Mouse (Mus musculus): Measurements from ENCODE around the gene Rabggta. TPM values are rescaled to one million over a fixed set of nuclear protein-coding genes. Genes with fewer than 3 reads are reported as not detected.

Gene Rabggta
- polyA plus RNA-seq, 1 experiment from 2014 or later = 32.5 TPM

GRCm38 (mm10) chr14:55689433-55689832 is 32.6 kb downstream of the Rabggta start:
- no peak overlapping the region for H3K4me2 ChIP-seq (replicated peaks; ENCODE audit: low read depth, low read length)
- no peaks in the 10 kb centered on the region for H3K4me1 ChIP-seq (ENCODE audit: insufficient read depth, low read depth, low read length)
- no peaks in the 10 kb centered on the region for H3K9me3 ChIP-seq (ENCODE audit: low read length)
- TF ChIP-seq CTCF (IDR thresholded peaks at IDR 0.05) (no peak), EP300 (IDR thresholded peaks at IDR 0.05) (no peak)
- 71% methylated on average over 10 of the region's 10 CpGs for WGBS
- H3K27me3 ChIP-seq (replicated peaks; ENCODE audit: insufficient read depth, low read length) = no peaks in the 10 kb centered on the region
- no peak overlapping the region for H3K27ac ChIP-seq (ENCODE audit: low read length)
- no peaks in the 10 kb centered on the region for H3K36me3 ChIP-seq (ENCODE audit: insufficient read depth, low read length)
- DNase-seq (ENCODE audit: low spot score) = no peak
- H3K4me3 ChIP-seq (ENCODE audit: low read depth, low read length) = no peak overlapping the region
- H3K9ac ChIP-seq (replicated peaks; ENCODE audit: low read depth) = no peak overlapping the region
- no peak for ATAC-seq

GRCm38 (mm10) chr14:55682118-55682493 is 40.0 kb downstream of the Rabggta start:
- 6% methylated on average over 3 of the region's 3 CpGs for WGBS
- TF ChIP-seq EP300 (IDR thresholded peaks at IDR 0.05) (no peak), CTCF (IDR thresholded peaks at IDR 0.05) (no peak)

DNA sequence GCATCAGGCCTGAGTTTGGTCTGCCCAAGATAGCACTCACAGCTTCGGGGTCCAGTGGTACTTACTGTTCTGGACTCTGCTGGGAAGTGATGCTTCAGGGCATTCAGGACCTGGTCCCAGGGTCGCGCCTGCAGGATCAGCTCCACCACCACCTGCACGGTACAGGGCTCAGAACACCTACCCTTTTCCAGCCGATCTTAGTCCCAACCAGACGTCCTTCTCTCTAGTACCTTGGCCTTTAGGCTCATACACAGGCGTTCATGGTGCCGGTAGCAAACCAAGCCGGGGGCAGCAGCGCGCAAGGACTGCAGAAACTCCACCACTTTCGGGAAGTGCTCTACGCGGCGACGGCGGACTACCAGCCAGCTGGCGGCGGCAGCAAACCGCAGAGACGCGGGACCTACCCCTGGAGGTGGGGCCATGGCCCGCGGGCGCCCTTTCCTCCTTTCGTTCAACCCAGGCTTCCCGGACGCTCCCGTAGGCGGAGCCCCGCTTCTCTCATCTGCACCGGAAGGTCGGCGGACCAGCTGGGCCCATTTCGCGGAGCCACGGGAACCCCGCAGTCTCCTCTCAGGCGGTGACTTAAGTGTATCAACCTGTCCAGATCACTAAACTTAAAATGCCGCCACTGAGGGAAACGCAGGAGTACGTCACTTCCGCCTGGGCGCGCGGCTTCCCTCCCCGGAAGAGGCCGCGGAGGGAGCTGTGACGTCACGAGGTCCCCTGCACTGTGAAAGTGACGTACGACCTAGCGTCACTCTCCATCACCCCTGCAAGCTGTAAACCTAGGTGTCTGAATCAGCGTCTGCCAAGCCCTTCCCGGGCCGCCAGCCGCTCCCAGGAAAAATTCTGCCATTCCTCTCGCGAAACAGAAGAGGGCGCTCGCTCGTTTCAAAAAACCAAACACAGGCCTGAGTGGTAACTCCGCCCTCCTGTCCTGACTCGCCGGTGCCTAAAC is 40.6 kb downstream of the Rabggta start, which contains the start of gene Tinf2:
Gene Tinf2 (minus strand): TSS at position 661 of the 958 bp plus-strand sequence.
- WGBS = under 1% methylated on average over 65 of the region's 66 CpGs
- Histone ChIP-seq H3K27ac (ENCODE audit: low read length) (peak within 1 kb of the TSS; percentile 87), H3K4me2 (replicated peaks; ENCODE audit: low read depth, low read length) (peak within 1 kb of the TSS; percentile 77), H3K36me3 (ENCODE audit: insufficient read depth, low read length) (peaks cover 25% of the 10 kb centered on the region), H3K9me3 (ENCODE audit: low read length) (no peaks in the 10 kb centered on the region), H3K9ac (replicated peaks; ENCODE audit: low read depth) (peak within 1 kb of the TSS; percentile 58), H3K4me1 (ENCODE audit: insufficient read depth, low read depth, low read length) (no peaks in the 10 kb centered on the region), H3K27me3 (replicated peaks; ENCODE audit: insufficient read depth, low read length) (no peaks in the 10 kb centered on the region), H3K4me3 (ENCODE audit: low read depth, low read length) (peak within 1 kb of the TSS; percentile 73)
- DNase-seq (ENCODE audit: low spot score) (peak; percentile 98), ATAC-seq (peak; percentile 97)
- TF ChIP-seq CTCF (IDR thresholded peaks at IDR 0.05) (peak; percentile 86), EP300 (IDR thresholded peaks at IDR 0.05) (peak; percentile 45)

More at GRCm38 (mm10) chr14:55682118-55682493, 40.0 kb downstream of the Rabggta start:
- DNase-seq (ENCODE audit: low spot score) (no peak), ATAC-seq (peak; percentile 1; the same call in 1 of the 2 replicates)
- Histone ChIP-seq H3K9me3 (ENCODE audit: low read length) (no peaks in the 10 kb centered on the region), H3K4me3 (ENCODE audit: low read depth, low read length) (peak overlapping the region; percentile 73), H3K4me1 (ENCODE audit: insufficient read depth, low read depth, low read length) (no peaks in the 10 kb centered on the region), H3K27me3 (replicated peaks; ENCODE audit: insufficient read depth, low read length) (no peaks in the 10 kb centered on the region), H3K36me3 (ENCODE audit: insufficient read depth, low read length) (peaks cover 21% of the 10 kb centered on the region), H3K4me2 (replicated peaks; ENCODE audit: low read depth, low read length) (peak overlapping the region; percentile 77), H3K9ac (replicated peaks; ENCODE audit: low read depth) (no peak overlapping the region), H3K27ac (ENCODE audit: low read length) (peak overlapping the region; percentile 87; the same call in 1 of the 2 replicates)

DNA sequence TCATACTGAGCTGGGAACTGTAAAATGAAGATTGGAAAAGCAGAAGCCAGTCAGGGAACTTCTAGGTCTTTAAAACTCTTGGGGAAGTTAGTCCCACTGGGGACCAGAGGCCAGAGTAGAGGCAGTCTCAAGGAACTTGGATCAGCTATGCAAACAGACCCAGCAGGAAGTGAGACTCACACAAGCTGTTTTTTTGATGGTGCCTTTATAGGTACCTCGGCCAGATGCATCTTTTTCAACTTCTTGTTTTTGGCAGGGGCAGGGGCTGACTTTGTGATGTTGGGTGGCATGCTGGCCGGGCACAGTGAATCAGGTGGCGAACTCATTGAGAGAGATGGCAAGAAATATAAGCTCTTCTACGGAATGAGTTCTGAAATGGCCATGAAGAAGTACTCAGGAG is 44.4 kb downstream of the Rabggta start:
- ATAC-seq = no peak
- no peak overlapping the region for H3K27ac ChIP-seq (ENCODE audit: low read length)
- no peaks in the 10 kb centered on the region for H3K9me3 ChIP-seq (ENCODE audit: low read length)
- no peak for DNase-seq (ENCODE audit: low spot score)
- H3K4me2 ChIP-seq (replicated peaks; ENCODE audit: low read depth, low read length) = no peak overlapping the region
- peaks cover 25% of the 10 kb centered on the region for H3K36me3 ChIP-seq (ENCODE audit: insufficient read depth, low read length)
- TF ChIP-seq EP300 (IDR thresholded peaks at IDR 0.05) (no peak), CTCF (IDR thresholded peaks at IDR 0.05) (no peak)
- H3K4me3 ChIP-seq (ENCODE audit: low read depth, low read length) = no peak overlapping the region
- no peaks in the 10 kb centered on the region for H3K4me1 ChIP-seq (ENCODE audit: insufficient read depth, low read depth, low read length)
- H3K9ac ChIP-seq (replicated peaks; ENCODE audit: low read depth) = no peak overlapping the region
- WGBS = 77% methylated on average over 4 of the region's 4 CpGs
- H3K27me3 ChIP-seq (replicated peaks; ENCODE audit: insufficient read depth, low read length) = no peaks in the 10 kb centered on the region

GRCm38 (mm10) chr14:55672741-55673060 is 49.4 kb downstream of the Rabggta start:
- Histone ChIP-seq H3K4me2 (replicated peaks; ENCODE audit: low read depth, low read length) (peak overlapping the region; percentile 83), H3K4me1 (ENCODE audit: insufficient read depth, low read depth, low read length) (peaks cover 4% of the 10 kb centered on the region; the same call in 1 of the 2 replicates), H3K9me3 (ENCODE audit: low read length) (no peaks in the 10 kb centered on the region), H3K9ac (replicated peaks; ENCODE audit: low read depth) (no peak overlapping the region), H3K27me3 (replicated peaks; ENCODE audit: insufficient read depth, low read length) (no peaks in the 10 kb centered on the region), H3K27ac (ENCODE audit: low read length) (no peak overlapping the region; the same call in 1 of the 2 replicates), H3K4me3 (ENCODE audit: low read depth, low read length) (peak overlapping the region; percentile 84; the same call in 1 of the 2 replicates), H3K36me3 (ENCODE audit: insufficient read depth, low read length) (peaks cover 9% of the 10 kb centered on the region; the same call in 1 of the 2 replicates)
- ATAC-seq (no peak), DNase-seq (ENCODE audit: low spot score) (no peak)
- TF ChIP-seq EP300 (IDR thresholded peaks at IDR 0.05) = peak; percentile 0; the same call in 1 of the 2 replicates
- no peak for TF ChIP-seq CTCF (IDR thresholded peaks at IDR 0.05)
- WGBS = 65% methylated on average over 7 of the region's 7 CpGs
